Mouse (Mus musculus): ENCODE measurements around the gene Auh.

DNA sequence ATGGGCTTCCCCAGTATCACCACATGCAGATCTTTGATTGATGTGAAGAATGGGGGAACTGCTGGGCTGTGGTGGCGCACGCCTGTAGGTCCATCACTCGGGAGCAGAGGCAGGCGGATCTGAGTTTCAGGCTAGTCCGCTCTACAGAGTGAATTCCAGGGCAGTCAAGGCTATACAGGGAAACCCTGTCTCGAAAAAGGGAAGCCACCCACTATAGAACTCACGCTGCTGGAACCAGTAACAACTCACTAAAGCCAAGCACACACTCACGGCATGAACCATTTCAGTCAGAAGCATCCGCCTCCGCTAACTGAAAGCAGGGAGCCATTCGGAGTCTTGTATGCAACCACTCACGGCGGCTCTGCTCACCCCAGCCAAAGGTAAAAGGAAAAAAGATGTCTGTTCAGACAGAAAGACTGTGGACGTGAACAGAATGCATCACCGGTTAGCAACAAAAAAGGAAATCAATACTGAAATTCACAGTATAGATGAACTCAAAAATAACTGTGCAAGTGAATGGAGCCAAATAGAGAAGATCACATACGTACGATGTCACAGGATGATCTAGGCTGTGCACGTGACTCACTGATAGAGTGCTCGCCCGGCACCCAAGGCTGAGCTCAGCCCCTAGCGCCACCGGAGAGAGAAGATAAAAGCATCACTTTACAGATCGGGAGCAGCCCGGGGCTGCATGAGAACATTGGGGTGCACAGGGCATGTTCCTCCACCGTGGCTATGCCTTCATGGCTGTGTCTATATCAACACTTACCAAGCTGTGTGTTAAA is 53.7 kb downstream of the Auh start:
- TF ChIP-seq CTCF (IDR thresholded peaks at IDR 0.05; ENCODE audit: borderline replicate concordance, insufficient read depth, low read depth, low read length): no peak
- no peak for TF ChIP-seq POLR2A (IDR thresholded peaks at IDR 0.05; ENCODE audit: borderline replicate concordance, insufficient read depth, low read length)

All from cerebellum, adult 2 months (tissue).